Mouse (Mus musculus) large intestine, adult 2 months (tissue): ENCODE results near the gene Galnt16. TPM values are rescaled to one million over a fixed set of nuclear protein-coding genes. Genes with fewer than 3 reads are reported as not detected.

Experiments used
- DNase-seq: peaks from one replicate; pipeline ENCODE4 v3.0.0-alpha.2; 2012; ENCODE audit warnings: low read depth, low spot score
- WGBS: fragments of 180-500 bp; shearing (Covaris S2); methylation state at CpG from one replicate; pipeline ENCODE4 v1.1.7; 2018; 5-methylcytosine and 5-hydroxymethylcytosine counted together
- polyA plus RNA-seq: library from polyadenylated mRNA; depleted of rRNA; stranded (reverse); fragments of >200 nt; gene quantifications from 2 replicates; pipeline ENCODE4 v1.2.3, GENCODE M21; 2012; rRNA removed

The Galnt16 gene
- polyA plus RNA-seq, 1 experiment, result 0.82 TPM

DNA sequence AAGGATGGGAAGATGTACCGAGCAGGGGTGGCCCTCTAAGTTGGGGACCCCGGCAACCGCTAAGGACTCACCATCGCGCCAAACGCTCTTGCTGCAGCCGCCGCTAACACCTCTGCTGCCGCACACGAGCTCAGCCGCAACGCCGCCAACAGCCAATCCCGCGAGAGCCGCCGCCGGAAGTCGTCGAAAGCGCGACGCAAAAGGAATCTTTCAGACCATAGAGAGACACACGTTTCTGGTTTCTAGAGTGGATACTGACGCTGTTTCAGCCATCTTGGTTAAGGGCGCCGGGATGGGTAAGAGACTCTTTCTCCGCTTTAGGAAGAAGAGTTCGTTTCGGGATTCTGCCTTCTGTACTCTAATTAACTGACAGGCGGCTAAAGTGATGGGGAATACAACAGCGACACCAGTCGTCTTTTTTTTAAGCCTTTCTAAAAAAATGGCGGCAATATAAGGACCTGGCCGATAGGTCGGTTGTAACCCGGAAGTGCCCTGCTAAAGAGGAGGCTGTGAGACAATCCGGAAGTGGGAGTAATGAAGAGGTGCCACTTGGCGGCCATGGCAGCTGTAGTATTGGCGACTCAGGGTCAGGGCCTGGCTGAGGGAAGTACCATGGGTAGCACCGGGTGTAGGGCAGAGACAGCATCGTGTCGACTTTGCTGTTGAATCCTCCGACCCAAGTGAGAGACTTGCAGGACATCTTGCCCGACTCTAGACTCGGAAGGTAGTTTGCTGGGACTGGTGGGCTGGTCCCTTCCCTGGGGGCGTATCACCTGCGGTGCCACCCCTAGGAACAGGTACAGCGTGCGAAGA lies 125.8 kb downstream of the Galnt16 start, which contains the start of the genes Slc39a9 and Erh:
Gene Slc39a9, plus strand, starts transcription at position 191 of the 813 bp plus-strand sequence.
Gene Erh, minus strand, starts transcription at position 649 of the 813 bp plus-strand sequence.
- under 1% methylated on average over 50 of the region's 50 CpGs for WGBS
- DNase-seq, result peak; percentile 86

- no peak for DNase-seq
- WGBS, result 2% methylated on average over 18 of the region's 18 CpGs
Measured at GRCm38 (mm10) chr12:80644506-80644868, 126.4 kb downstream of the Galnt16 start.

GRCm38 (mm10) chr12:80646377-80646776 lies 128.3 kb downstream of the Galnt16 start:
- DNase-seq, result peak; percentile 43
- WGBS, result 19% methylated on average over 3 of the region's 3 CpGs

- peak; percentile 75 for DNase-seq
- 32% methylated on average over 7 of the region's 7 CpGs for WGBS
Measured at GRCm38 (mm10) chr12:80653951-80654658, 136.0 kb downstream of the Galnt16 start.

GRCm38 (mm10) chr12:80654659-80655025 lies 136.6 kb downstream of the Galnt16 start:
- whole genome bisulfite sequencing, result 22% methylated on average over 3 of the region's 3 CpGs
- peak; percentile 84 for DNase-seq

DNA sequence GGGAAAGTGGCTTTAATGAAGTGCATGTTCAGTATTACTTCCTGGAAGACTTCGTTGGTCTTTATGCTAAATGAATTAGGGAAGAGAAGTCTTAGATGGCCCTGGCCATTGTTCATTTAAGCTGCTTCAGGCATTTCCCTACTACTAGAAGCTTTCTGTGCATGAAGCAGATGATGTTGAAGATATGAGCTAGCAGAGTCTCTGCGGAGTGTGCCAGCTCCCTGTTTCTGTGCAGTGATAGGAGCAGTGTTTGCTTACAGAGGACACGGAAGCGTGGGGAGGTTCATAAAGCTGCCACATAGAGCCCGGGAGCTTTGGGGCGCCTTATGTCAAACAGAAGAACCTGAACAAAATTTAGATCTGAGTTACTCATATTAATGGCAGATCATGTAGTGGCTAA lies 140.6 kb downstream of the Galnt16 start:
- no peak for DNase-seq
- 38% methylated on average over 6 of the region's 6 CpGs for whole genome bisulfite sequencing

- no peak for DNase-seq
- 89% methylated on average over 10 of the region's 10 CpGs for WGBS
Measured at GRCm38 (mm10) chr12:80662322-80662721, 144.2 kb downstream of the Galnt16 start.

- no peak for DNase-seq
- WGBS, result 22% methylated on average over 2 of the region's 2 CpGs
Measured at GRCm38 (mm10) chr12:80663935-80664334, 145.9 kb downstream of the Galnt16 start.

DNA sequence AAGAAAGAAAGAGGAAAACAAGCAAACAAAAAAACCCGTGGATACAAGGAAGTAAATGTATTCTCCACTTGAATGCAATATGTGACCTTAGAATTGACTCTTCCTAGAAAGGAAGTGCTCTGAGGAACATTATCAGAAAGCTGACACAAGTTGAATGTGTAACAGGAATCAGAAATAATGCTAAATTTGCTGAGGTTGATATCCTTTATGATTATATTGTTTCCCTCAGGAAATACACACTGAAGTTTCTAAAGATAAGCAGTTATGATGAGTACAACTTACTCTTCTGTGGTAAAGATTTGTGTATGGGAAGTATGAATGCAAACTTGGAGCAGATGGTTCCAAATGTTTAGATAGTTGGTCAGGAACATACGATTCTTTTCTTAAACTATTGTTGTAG lies 150.3 kb downstream of the Galnt16 start:
- WGBS, result 51% methylated on average over 2 of the region's 2 CpGs
- DNase-seq, result no peak

GRCm38 (mm10) chr12:80673170-80673569 lies 155.1 kb downstream of the Galnt16 start:
- WGBS, result 11% methylated on average over 3 of the region's 3 CpGs
- DNase-seq, result peak; percentile 44

Other genes with a start within 250 kb of the Galnt16 start
- gene Dcaf5, start 81.7 kb upstream of the Galnt16 start, polyA plus RNA-seq, result 11.7 and 15.8 TPM in 2 replicates
- gene Exd2, start 55.2 kb upstream of the Galnt16 start, polyA plus RNA-seq, result 7.3 and 9.7 TPM in 2 replicates
- gene Slc39a9, start 125.6 kb downstream of the Galnt16 start, polyA plus RNA-seq, result 45.1 and 87.2 TPM in 2 replicates
- gene Erh, start 126.1 kb downstream of the Galnt16 start, polyA plus RNA-seq, result 41.8 and 42.0 TPM in 2 replicates
- gene Plekhd1, start 174.3 kb downstream of the Galnt16 start, polyA plus RNA-seq, result 0.29 and 0.30 TPM in 2 replicates
- 0.02 and 0.05 TPM in 2 replicates for gene Ccdc177, start 242.4 kb downstream of the Galnt16 start, polyA plus RNA-seq